Mouse (Mus musculus): ENCODE measurements around the gene Ahcyl2. TPM values are rescaled to one million over a fixed set of nuclear protein-coding genes. Genes with fewer than 3 reads are reported as not detected.

Gene Ahcyl2
- polyA plus RNA-seq, 1 experiment from 2014 or later: 14.0 TPM

DNA sequence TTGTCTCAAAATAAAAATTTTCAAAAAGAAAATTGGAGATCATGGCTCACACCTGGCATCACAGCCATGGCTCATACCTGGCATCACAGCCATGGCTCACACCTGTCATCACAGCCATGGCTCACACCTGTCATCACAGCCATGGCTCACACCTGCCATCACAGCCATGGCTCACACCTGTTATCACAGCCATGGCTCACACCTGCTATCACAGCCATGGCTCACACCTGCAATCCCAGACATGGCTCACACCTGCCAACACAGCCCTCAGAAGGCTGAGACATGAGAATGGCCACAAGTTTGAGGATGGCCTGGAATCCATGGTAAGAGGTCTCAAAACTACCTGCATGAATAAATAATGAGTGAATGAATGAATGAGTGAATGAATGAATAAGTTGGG lies 111.8 kb downstream of the Ahcyl2 start:
- no peak for ATAC-seq (ENCODE audit: low read depth)
- H3K4me1 ChIP-seq (ENCODE audit: control insufficient read depth, insufficient read depth, low read length): no peaks in the 10 kb centered on the region
- no peaks in the 10 kb centered on the region for H3K9me3 ChIP-seq (ENCODE audit: control insufficient read depth, low read length)

DNA sequence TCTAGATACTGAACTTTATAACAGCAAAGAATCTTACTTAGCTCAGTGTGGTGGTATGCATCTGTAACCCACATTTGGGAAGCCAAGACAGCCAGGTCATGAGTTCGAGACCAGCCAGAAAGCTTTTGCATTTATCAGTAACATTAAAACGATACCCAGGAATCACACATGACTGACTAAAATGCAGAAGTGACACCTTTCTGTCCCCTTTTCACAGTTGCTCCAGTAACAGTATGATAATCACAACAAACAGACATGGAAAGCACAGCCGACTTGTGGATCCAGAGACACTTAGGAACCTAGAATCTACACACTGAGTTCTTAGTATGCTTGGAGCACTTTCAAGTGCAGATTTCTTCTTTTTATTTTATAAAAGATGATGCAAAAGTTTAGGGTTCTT lies 113.0 kb downstream of the Ahcyl2 start:
- no peak overlapping the region for H3K9ac ChIP-seq (ENCODE audit: low read depth, low read length)
- peaks cover 8% of the 10 kb centered on the region; the same call in 1 of the 2 replicates for H3K36me3 ChIP-seq (ENCODE audit: control insufficient read depth, insufficient read depth, low read length)
- ATAC-seq (ENCODE audit: low read depth): no peak
- no peaks in the 10 kb centered on the region for H3K4me1 ChIP-seq (ENCODE audit: control insufficient read depth, insufficient read depth, low read length)
- no peaks in the 10 kb centered on the region for H3K27me3 ChIP-seq (replicated peaks; ENCODE audit: control insufficient read depth, insufficient read depth, low read length)
- no peak for DNase-seq (ENCODE audit: low spot score)
- H3K9me3 ChIP-seq (ENCODE audit: control insufficient read depth, low read length): no peaks in the 10 kb centered on the region
- WGBS: 90% methylated on average over 3 of the region's 3 CpGs
- H3K4me2 ChIP-seq (ENCODE audit: low read depth, low read length): no peak overlapping the region
- H3K27ac ChIP-seq (replicated peaks; ENCODE audit: low read depth, low read length): no peak overlapping the region
- H3K4me3 ChIP-seq (ENCODE audit: low read depth, low read length): no peak overlapping the region

More for the DNA sequence above, 111.8 kb downstream of the Ahcyl2 start:
- no peak overlapping the region for H3K4me2 ChIP-seq (ENCODE audit: low read depth, low read length)
- DNase-seq (ENCODE audit: low spot score): no peak
- no peaks in the 10 kb centered on the region for H3K27me3 ChIP-seq (replicated peaks; ENCODE audit: control insufficient read depth, insufficient read depth, low read length)
- no peak overlapping the region for H3K4me3 ChIP-seq (ENCODE audit: low read depth, low read length)
- H3K9ac ChIP-seq (ENCODE audit: low read depth, low read length): no peak overlapping the region
- H3K27ac ChIP-seq (replicated peaks; ENCODE audit: low read depth, low read length): no peak overlapping the region
- peaks cover 8% of the 10 kb centered on the region; the same call in 1 of the 2 replicates for H3K36me3 ChIP-seq (ENCODE audit: control insufficient read depth, insufficient read depth, low read length)

GRCm38 (mm10) chr6:29881936-29882335 lies 114.1 kb downstream of the Ahcyl2 start:
- Histone ChIP-seq H3K4me3 (ENCODE audit: low read depth, low read length) (no peak overlapping the region), H3K4me1 (ENCODE audit: control insufficient read depth, insufficient read depth, low read length) (no peaks in the 10 kb centered on the region), H3K9me3 (ENCODE audit: control insufficient read depth, low read length) (no peaks in the 10 kb centered on the region), H3K27ac (replicated peaks; ENCODE audit: low read depth, low read length) (no peak overlapping the region), H3K4me2 (ENCODE audit: low read depth, low read length) (no peak overlapping the region), H3K36me3 (ENCODE audit: control insufficient read depth, insufficient read depth, low read length) (peaks cover 14% of the 10 kb centered on the region; the same call in 1 of the 2 replicates), H3K9ac (ENCODE audit: low read depth, low read length) (no peak overlapping the region), H3K27me3 (replicated peaks; ENCODE audit: control insufficient read depth, insufficient read depth, low read length) (no peaks in the 10 kb centered on the region)
- no peak for DNase-seq (ENCODE audit: low spot score)
- no peak for ATAC-seq (ENCODE audit: low read depth)
- WGBS: 79% methylated on average over 2 of the region's 2 CpGs

GRCm38 (mm10) chr6:29882870-29883269 lies 115.1 kb downstream of the Ahcyl2 start:
- H3K36me3 ChIP-seq (ENCODE audit: control insufficient read depth, insufficient read depth, low read length): peaks cover 14% of the 10 kb centered on the region; the same call in 1 of the 2 replicates
- no peaks in the 10 kb centered on the region for H3K27me3 ChIP-seq (replicated peaks; ENCODE audit: control insufficient read depth, insufficient read depth, low read length)
- no peak overlapping the region for H3K27ac ChIP-seq (replicated peaks; ENCODE audit: low read depth, low read length)
- H3K9ac ChIP-seq (ENCODE audit: low read depth, low read length): no peak overlapping the region
- DNase-seq (ENCODE audit: low spot score) (no peak), ATAC-seq (ENCODE audit: low read depth) (no peak)
- 88% methylated on average over 6 of the region's 6 CpGs for WGBS
- H3K4me2 ChIP-seq (ENCODE audit: low read depth, low read length): no peak overlapping the region
- H3K9me3 ChIP-seq (ENCODE audit: control insufficient read depth, low read length): no peaks in the 10 kb centered on the region
- no peak overlapping the region for H3K4me3 ChIP-seq (ENCODE audit: low read depth, low read length)
- H3K4me1 ChIP-seq (ENCODE audit: control insufficient read depth, insufficient read depth, low read length): no peaks in the 10 kb centered on the region

GRCm38 (mm10) chr6:29891151-29891550 lies 123.3 kb downstream of the Ahcyl2 start:
- H3K9me3 ChIP-seq (ENCODE audit: control insufficient read depth, low read length): no peaks in the 10 kb centered on the region
- 69% methylated on average over 11 of the region's 11 CpGs for WGBS
- no peak for ATAC-seq (ENCODE audit: low read depth)
- H3K4me2 ChIP-seq (ENCODE audit: low read depth, low read length): no peak overlapping the region
- H3K4me1 ChIP-seq (ENCODE audit: control insufficient read depth, insufficient read depth, low read length): no peaks in the 10 kb centered on the region
- no peak for DNase-seq (ENCODE audit: low spot score)
- H3K27ac ChIP-seq (replicated peaks; ENCODE audit: low read depth, low read length): no peak overlapping the region
- H3K36me3 ChIP-seq (ENCODE audit: control insufficient read depth, insufficient read depth, low read length): peaks cover 3% of the 10 kb centered on the region; the same call in 1 of the 2 replicates
- H3K9ac ChIP-seq (ENCODE audit: low read depth, low read length): no peak overlapping the region
- no peak overlapping the region for H3K4me3 ChIP-seq (ENCODE audit: low read depth, low read length)
- no peaks in the 10 kb centered on the region for H3K27me3 ChIP-seq (replicated peaks; ENCODE audit: control insufficient read depth, insufficient read depth, low read length)

- Histone ChIP-seq H3K9ac (ENCODE audit: low read depth, low read length) (no peak overlapping the region), H3K9me3 (ENCODE audit: control insufficient read depth, low read length) (no peaks in the 10 kb centered on the region), H3K27me3 (replicated peaks; ENCODE audit: control insufficient read depth, insufficient read depth, low read length) (no peaks in the 10 kb centered on the region), H3K4me1 (ENCODE audit: control insufficient read depth, insufficient read depth, low read length) (no peaks in the 10 kb centered on the region), H3K4me3 (ENCODE audit: low read depth, low read length) (no peak overlapping the region), H3K27ac (replicated peaks; ENCODE audit: low read depth, low read length) (no peak overlapping the region), H3K4me2 (ENCODE audit: low read depth, low read length) (no peak overlapping the region), H3K36me3 (ENCODE audit: control insufficient read depth, insufficient read depth, low read length) (peaks cover 14% of the 10 kb centered on the region; the same call in 1 of the 2 replicates)
- 88% methylated on average over 3 of the region's 3 CpGs for WGBS
- no peak for DNase-seq (ENCODE audit: low spot score)
- ATAC-seq (ENCODE audit: low read depth): no peak
Measured at GRCm38 (mm10) chr6:29896976-29897375, 129.2 kb downstream of the Ahcyl2 start.

DNA sequence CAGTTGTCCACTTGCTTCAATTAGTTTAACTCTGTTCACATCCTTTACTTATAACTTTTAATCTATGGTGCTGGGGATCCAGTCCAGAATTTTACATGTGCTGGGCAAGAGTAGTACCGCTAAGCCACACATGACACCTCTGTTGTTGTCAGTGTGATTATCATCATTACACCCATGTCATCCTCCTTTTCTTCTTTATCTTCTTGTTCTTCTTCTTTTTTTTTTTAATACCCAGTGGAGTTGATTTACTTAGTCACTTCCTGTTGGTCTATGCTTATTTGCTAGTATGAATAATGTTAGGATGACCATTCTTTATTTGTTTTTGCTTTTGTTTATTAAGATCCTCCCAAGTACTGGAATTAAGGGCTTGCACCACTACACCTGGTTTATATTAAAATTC lies 133.6 kb downstream of the Ahcyl2 start:
- Histone ChIP-seq H3K4me1 (ENCODE audit: control insufficient read depth, insufficient read depth, low read length) (no peaks in the 10 kb centered on the region), H3K9ac (ENCODE audit: low read depth, low read length) (no peak overlapping the region), H3K36me3 (ENCODE audit: control insufficient read depth, insufficient read depth, low read length) (peaks cover 25% of the 10 kb centered on the region; the same call in 1 of the 2 replicates), H3K4me2 (ENCODE audit: low read depth, low read length) (no peak overlapping the region), H3K27me3 (replicated peaks; ENCODE audit: control insufficient read depth, insufficient read depth, low read length) (no peaks in the 10 kb centered on the region), H3K4me3 (ENCODE audit: low read depth, low read length) (no peak overlapping the region), H3K27ac (replicated peaks; ENCODE audit: low read depth, low read length) (no peak overlapping the region), H3K9me3 (ENCODE audit: control insufficient read depth, low read length) (no peaks in the 10 kb centered on the region)
- WGBS: 98% methylated on average over 1 of the region's 1 CpGs
- ATAC-seq (ENCODE audit: low read depth) (no peak), DNase-seq (ENCODE audit: low spot score) (no peak)

GRCm38 (mm10) chr6:29902256-29902655 lies 134.4 kb downstream of the Ahcyl2 start:
- Histone ChIP-seq H3K27me3 (replicated peaks; ENCODE audit: control insufficient read depth, insufficient read depth, low read length) (no peaks in the 10 kb centered on the region), H3K4me1 (ENCODE audit: control insufficient read depth, insufficient read depth, low read length) (no peaks in the 10 kb centered on the region), H3K9me3 (ENCODE audit: control insufficient read depth, low read length) (no peaks in the 10 kb centered on the region), H3K4me3 (ENCODE audit: low read depth, low read length) (no peak overlapping the region), H3K9ac (ENCODE audit: low read depth, low read length) (no peak overlapping the region), H3K27ac (replicated peaks; ENCODE audit: low read depth, low read length) (no peak overlapping the region), H3K4me2 (ENCODE audit: low read depth, low read length) (no peak overlapping the region), H3K36me3 (ENCODE audit: control insufficient read depth, insufficient read depth, low read length) (peaks cover 24% of the 10 kb centered on the region; the same call in 1 of the 2 replicates)
- 83% methylated on average over 2 of the region's 2 CpGs for WGBS
- no peak for DNase-seq (ENCODE audit: low spot score)
- no peak for ATAC-seq (ENCODE audit: low read depth)

DNA sequence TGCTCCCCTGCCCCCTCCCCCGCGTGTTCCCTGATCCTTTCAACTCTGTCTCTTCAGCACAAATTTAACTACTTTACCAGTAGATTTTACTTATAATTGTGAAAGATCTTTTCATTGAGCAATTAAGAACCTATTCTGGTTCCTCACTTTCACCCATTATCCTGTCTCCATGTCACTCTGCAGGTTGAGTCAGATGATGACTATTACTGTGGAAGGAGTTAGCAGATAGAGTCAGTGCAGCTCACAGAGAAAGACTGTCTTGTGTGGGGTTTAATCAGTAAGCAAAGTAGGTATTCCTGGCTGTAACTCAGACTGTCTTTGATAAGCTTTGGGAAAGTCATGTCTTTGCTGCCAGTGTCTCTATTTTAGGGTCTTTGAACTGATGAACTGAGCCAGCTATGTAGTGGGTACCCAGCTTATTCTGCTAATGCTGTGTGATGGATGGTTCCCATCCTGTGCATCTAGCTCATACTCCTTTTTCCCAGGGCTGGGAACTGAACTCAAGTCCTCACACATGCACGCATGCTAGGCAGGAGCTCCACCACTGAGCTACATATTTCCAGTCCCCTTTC lies 135.6 kb downstream of the Ahcyl2 start:
- no peak overlapping the region for H3K27ac ChIP-seq (replicated peaks; ENCODE audit: low read depth, low read length)

More for the DNA sequence above, 135.6 kb downstream of the Ahcyl2 start:
- Histone ChIP-seq H3K9me3 (ENCODE audit: control insufficient read depth, low read length) (no peaks in the 10 kb centered on the region), H3K4me1 (ENCODE audit: control insufficient read depth, insufficient read depth, low read length) (no peaks in the 10 kb centered on the region), H3K9ac (ENCODE audit: low read depth, low read length) (no peak overlapping the region), H3K4me3 (ENCODE audit: low read depth, low read length) (no peak overlapping the region), H3K27me3 (replicated peaks; ENCODE audit: control insufficient read depth, insufficient read depth, low read length) (no peaks in the 10 kb centered on the region), H3K36me3 (ENCODE audit: control insufficient read depth, insufficient read depth, low read length) (peaks cover 24% of the 10 kb centered on the region), H3K4me2 (ENCODE audit: low read depth, low read length) (no peak overlapping the region)
- ATAC-seq (ENCODE audit: low read depth): no peak
- no peak for DNase-seq (ENCODE audit: low spot score)
- 91% methylated on average over 3 of the region's 3 CpGs for WGBS
